Mouse (Mus musculus) heart, adult 2 months (tissue): ENCODE measurements around the gene Cntrob.

ENCODE experiments used
- CTCF ChIP-seq: fragments of 200-600 bp; IDR thresholded peaks from 2 replicates; pipeline ENCODE4 v1.8.1; 2022; ENCODE audit warnings: antibody characterized with exemption, mild to moderate bottlenecking, moderate library complexity
- POLR2A ChIP-seq: fragments of 200-500 bp; IDR thresholded peaks from 2 replicates; pipeline ENCODE4 v1.6.1; 2011; ENCODE audit warnings: mild to moderate bottlenecking, low read depth, low read length, control low read depth; ENCODE audit not compliant: insufficient read depth

- TF ChIP-seq CTCF (no peak), POLR2A (no peak)
Measured at GRCm38 (mm10) chr11:69305291-69305690, 18.3 kb downstream of the Cntrob start.
